Mouse (Mus musculus): ENCODE measurements at regions not wholly inside any gene's neighbourhood (a gene's known extent, or its start where the extent isn't known, plus 50 kb on each side); places are given as distances from the start of the nearest gene placed in this dataset.

- TF ChIP-seq ZMIZ1 (IDR thresholded peaks at IDR 0.05; ENCODE audit: low read depth, low read length) (no peak), CHD2 (IDR thresholded peaks at IDR 0.05; ENCODE audit: low read length) (no peak), CTCF (conservative IDR thresholded peaks at IDR 0.05 in 1 of 2, IDR thresholded peaks at IDR 0.05 in 1 of 2; ENCODE audit: low read depth in 2 of 2, low read length in 2 of 2) (no peak), POLR2A (IDR thresholded peaks at IDR 0.05; ENCODE audit: low read depth, low read length) (no peak), ELF1 (IDR thresholded peaks at IDR 0.05; ENCODE audit: low read depth, low read length) (no peak), NRF1 (IDR thresholded peaks at IDR 0.05; ENCODE audit: low read depth, low read length) (no peak), EP300 (IDR thresholded peaks at IDR 0.05; ENCODE audit: low read length) (no peak), MAFK (IDR thresholded peaks at IDR 0.05; ENCODE audit: insufficient replicate concordance, low read length) (no peak)
These were observed 62.2 kb upstream of the Nfasc start for GRCm38 (mm10) chr1:132803842-132804241.

All from CH12.LX (cell line).